16 mouse cellular contexts compared by ENCODE assay signal in genomic region chr10:106610222-106610621, GRCm38 (mm10).
DNase-seq lines count a peak whose midpoint lies in the region; ATAC-seq and TF ChIP-seq lines count a peak whose summit lies in the region.
"Had no signal": no experiment of that assay in that cellular context is flagged by ENCODE, and none has a peak within 500 bp of the region (broad histone marks: within the 10 kb centered on the region; RNA-seq: fewer than 3 reads in every experiment).

No protein-coding gene starts in this region.

- peak; percentile 7; the same call in 1 of the 2 replicates for ATAC-seq in forebrain, embryonic 13.5 days
- no peak for ATAC-seq in hindbrain, embryonic 16.5 days
- ATAC-seq in midbrain, embryonic 16.5 days: peak; percentile 22; the same call in 1 of the 2 replicates
- ATAC-seq: CD4-positive, CD25-positive, alpha-beta regulatory T cell, adult 4 months had no signal

- H3K9ac ChIP-seq in forebrain, embryonic 13.5 days: no peak overlapping the region
- no peak overlapping the region for H3K9ac ChIP-seq in hindbrain, embryonic 16.5 days (ENCODE audit: low read depth, low read length)
- H3K9ac ChIP-seq in midbrain, embryonic 16.5 days (ENCODE audit: low read depth, low read length): no peak overlapping the region
- H3K9ac ChIP-seq: liver, embryonic 13.5 days; lung, embryonic 15.5 days had no signal

- intact Hi-C loops in left cerebral cortex, adult 2 months (cut with DNase I): loop anchor here (10.0 kb wide), 2 partner anchors 665 to 775 kb away; partner anchors contain the start of gene Lin7a

- DNase-seq in embryo, embryonic 10.5 days (ENCODE audit: low spot score): peak; percentile 5
- no peak for DNase-seq in embryo, embryonic 11 days
- no peak for DNase-seq in left cerebral cortex, adult 2 months (ENCODE audit: extremely low spot score in 1 of 2, low spot score in 2 of 2)
- DNase-seq in urinary bladder, adult 2 months (ENCODE audit: low spot score): no peak
- no peak for DNase-seq in cerebellum, adult 9-11 months
- DNase-seq: gastrocnemius, postnatal 14 days; heart, postnatal 14 days; liver, embryonic 13.5 days; spleen, adult 18-20 months had no signal

- 65% methylated on average over 3 of the region's 3 CpGs for WGBS in forebrain, embryonic 13.5 days
- 40% methylated on average over 3 of the region's 3 CpGs for WGBS in hindbrain, embryonic 16.5 days
- 59% methylated on average over 3 of the region's 3 CpGs for WGBS in midbrain, embryonic 16.5 days

- H3K27me3 ChIP-seq in forebrain, embryonic 13.5 days: no peaks in the 10 kb centered on the region
- no peaks in the 10 kb centered on the region for H3K27me3 ChIP-seq in hindbrain, embryonic 16.5 days (replicated peaks; ENCODE audit: control insufficient read depth, insufficient read depth, low read length)
- no peaks in the 10 kb centered on the region for H3K27me3 ChIP-seq in midbrain, embryonic 16.5 days (ENCODE audit: control insufficient read depth, insufficient read depth, low read depth, low read length)
- H3K27me3 ChIP-seq: liver, embryonic 13.5 days; lung, embryonic 15.5 days had no signal

- H3K36me3 ChIP-seq in forebrain, embryonic 13.5 days (ENCODE audit: poor library complexity, severe bottlenecking): no peaks in the 10 kb centered on the region
- H3K36me3 ChIP-seq in hindbrain, embryonic 16.5 days (ENCODE audit: control insufficient read depth, insufficient read depth, low read length): no peaks in the 10 kb centered on the region
- H3K36me3 ChIP-seq in midbrain, embryonic 16.5 days (ENCODE audit: control insufficient read depth, insufficient read depth, low read length): no peaks in the 10 kb centered on the region
- H3K36me3 ChIP-seq: G1E; heart, embryonic 10.5 days; liver, embryonic 13.5 days; lung, embryonic 15.5 days had no signal

- H3K9me3 ChIP-seq in forebrain, embryonic 13.5 days (replicated peaks): no peaks in the 10 kb centered on the region
- H3K9me3 ChIP-seq in hindbrain, embryonic 16.5 days (ENCODE audit: control insufficient read depth, low read length): no peaks in the 10 kb centered on the region
- H3K9me3 ChIP-seq in midbrain, embryonic 16.5 days (replicated peaks; ENCODE audit: control insufficient read depth, low read length, poor library complexity, severe bottlenecking): no peaks in the 10 kb centered on the region
- H3K9me3 ChIP-seq: heart, embryonic 10.5 days; liver, embryonic 13.5 days; lung, embryonic 15.5 days had no signal

- TF ChIP-seq CTCF in left cerebral cortex, adult 2 months (IDR thresholded peaks at IDR 0.05): no peak

- no peak overlapping the region for H3K27ac ChIP-seq in forebrain, embryonic 13.5 days
- peak overlapping the region; percentile 29; the same call in 1 of the 2 replicates for H3K27ac ChIP-seq in hindbrain, embryonic 16.5 days (ENCODE audit: low read depth, low read length)
- H3K27ac ChIP-seq in midbrain, embryonic 16.5 days (ENCODE audit: low read length): peak overlapping the region; percentile 52
- H3K27ac ChIP-seq in left cerebral cortex, adult 2 months: no peak overlapping the region
- H3K27ac ChIP-seq: heart, embryonic 10.5 days; liver, embryonic 13.5 days; lung, embryonic 15.5 days had no signal

- no peak overlapping the region for H3K4me3 ChIP-seq in forebrain, embryonic 13.5 days
- no peak overlapping the region for H3K4me3 ChIP-seq in hindbrain, embryonic 16.5 days (ENCODE audit: low read length)
- no peak overlapping the region for H3K4me3 ChIP-seq in midbrain, embryonic 16.5 days (ENCODE audit: low read depth, low read length)
- no peak overlapping the region for H3K4me3 ChIP-seq in left cerebral cortex, adult 2 months
- H3K4me3 ChIP-seq: heart, embryonic 10.5 days; liver, embryonic 13.5 days; lung, embryonic 15.5 days had no signal

- H3K4me1 ChIP-seq in forebrain, embryonic 13.5 days: peaks cover 5% of the 10 kb centered on the region
- peaks cover 4% of the 10 kb centered on the region for H3K4me1 ChIP-seq in hindbrain, embryonic 16.5 days (ENCODE audit: control insufficient read depth, insufficient read depth, low read depth, low read length)
- peaks cover 8% of the 10 kb centered on the region for H3K4me1 ChIP-seq in midbrain, embryonic 16.5 days (ENCODE audit: control insufficient read depth, insufficient read depth, low read length)
- H3K4me1 ChIP-seq: heart, embryonic 10.5 days; liver, embryonic 13.5 days had no signal

- no peak overlapping the region for H3K4me2 ChIP-seq in forebrain, embryonic 13.5 days
- no peak overlapping the region for H3K4me2 ChIP-seq in hindbrain, embryonic 16.5 days (ENCODE audit: low read length)
- no peak overlapping the region for H3K4me2 ChIP-seq in midbrain, embryonic 16.5 days (ENCODE audit: low read length)
- H3K4me2 ChIP-seq: liver, embryonic 13.5 days had no signal

Comparison
In these comparisons a context has a peak if more than half of its experiments do, and no peak if none do; other contexts are left out.
1. H3K27ac ChIP-seq: peak in hindbrain, embryonic 16.5 days (single experiment) and midbrain, embryonic 16.5 days (single experiment); none in forebrain, embryonic 13.5 days (single experiment) and left cerebral cortex, adult 2 months (single experiment).